8 mouse cellular contexts compared by ENCODE assay signal in genomic region chr14:105732221-105733012, GRCm38 (mm10).
DNase-seq lines count a peak whose midpoint lies in the region; ATAC-seq lines count a peak whose summit lies in the region.

No protein-coding gene starts in this region.

- peak overlapping the region; percentile 37; the same call in 1 of the 2 replicates for H3K9ac ChIP-seq in intestine, embryonic 15.5 days

- H3K4me3 ChIP-seq in intestine, embryonic 15.5 days (replicated peaks), result peak overlapping the region; percentile 32

- H3K27me3 ChIP-seq in intestine, embryonic 15.5 days (replicated peaks), result no peaks in the 10 kb centered on the region

- WGBS in intestine, embryonic 15.5 days, result 0% methylated on average over 13 of the region's 13 CpGs

- DNase-seq in adrenal gland, postnatal 14 days, result peak; percentile 86
- DNase-seq in embryo, embryonic 10 days (ENCODE audit: low spot score), result peak; percentile 91
- DNase-seq in gastrocnemius, postnatal 25 days, result peak; percentile 86
- DNase-seq in left cerebral cortex, postnatal 25 days (ENCODE audit: low spot score in 2 of 2), result peak; percentile 81 to 94
- peak; percentile 72 for DNase-seq in right cerebral cortex, postnatal 25 days

- no peaks in the 10 kb centered on the region for H3K9me3 ChIP-seq in intestine, embryonic 15.5 days

- intact Hi-C loops in left cerebral cortex, postnatal 25 days (cut with DNase I), result loop anchor here (1.0 to 10.0 kb wide), 8 partner anchors 56 to 772 kb away; no protein-coding TSS in a partner anchor

- peaks cover 15% of the 10 kb centered on the region for H3K4me1 ChIP-seq in intestine, embryonic 15.5 days (replicated peaks)

- peak overlapping the region; percentile 69 for H3K4me2 ChIP-seq in intestine, embryonic 15.5 days (replicated peaks)

- peak overlapping the region; percentile 91 for H3K27ac ChIP-seq in intestine, embryonic 15.5 days

- ATAC-seq in intestine, embryonic 15.5 days, result peak; percentile 99
- peak; percentile 87 for ATAC-seq in megakaryocyte-erythroid progenitor cell, adult 5-6 weeks (replicated peaks; ENCODE audit: low FRiP score, low TSS enrichment, poor library complexity, severe bottlenecking)
- ATAC-seq in activated CD4-positive, CD25-positive, alpha-beta regulatory T cell, adult 4 months, result no peak

- H3K36me3 ChIP-seq in intestine, embryonic 15.5 days, result no peaks in the 10 kb centered on the region
